In the genomic region with DNA sequence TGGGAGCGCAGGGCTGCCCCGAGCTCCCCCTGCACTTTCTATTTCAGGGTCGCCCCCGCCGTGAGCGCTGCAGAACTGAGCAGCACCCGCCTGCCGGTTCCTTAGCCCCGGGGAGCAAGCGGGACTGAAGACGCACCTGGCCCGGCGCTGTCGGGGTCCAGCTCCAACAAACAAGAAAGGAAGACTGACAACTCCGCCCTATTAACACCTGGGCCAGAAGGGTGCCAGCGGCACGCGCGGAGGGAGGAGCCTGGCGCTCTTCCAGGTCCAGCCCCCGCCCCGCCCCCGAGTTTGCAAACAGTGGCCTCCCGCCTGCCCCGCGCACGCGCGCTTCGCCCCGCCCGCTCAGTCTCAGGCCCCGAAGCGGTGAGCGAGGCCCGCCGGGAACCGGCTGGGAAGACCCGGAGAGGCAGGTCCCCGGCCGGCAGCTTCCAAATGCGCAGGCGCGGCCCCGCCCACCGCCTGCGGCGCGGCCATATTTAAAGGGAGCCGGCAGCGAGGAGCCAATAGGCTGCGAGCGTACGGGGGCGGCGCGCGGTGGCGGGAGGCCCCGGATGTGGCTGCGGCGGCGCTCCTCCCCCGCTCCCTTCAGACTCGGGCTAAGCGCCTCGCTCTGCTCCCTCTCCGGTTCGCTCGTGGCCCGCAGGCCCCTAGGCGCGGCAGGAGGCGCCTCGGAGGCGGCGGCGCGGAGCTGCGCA, we compare ENCODE assay signal across 7 mouse cellular contexts. TPM values are rescaled to one million over a fixed set of nuclear protein-coding genes. Genes with fewer than 3 reads are reported as not detected.
A peak's percentile ranks its signal among the peaks of the same experiment; 100 is the strongest.
DNase-seq lines count a peak whose midpoint lies in the region; ATAC-seq lines count a peak whose summit lies in the region.

Lsm14b (plus strand) TSS at position 587 of the 698 bp plus-strand sequence.

- H3K36me3 ChIP-seq in intestine, embryonic 15.5 days: peaks cover 16% of the 10 kb centered on the region; the same call in 1 of the 2 replicates
- H3K36me3 ChIP-seq in midbrain, embryonic 10.5 days: peaks cover 31% of the 10 kb centered on the region

- H3K4me2 ChIP-seq in intestine, embryonic 15.5 days (replicated peaks): peak within 1 kb of the TSS; percentile 95

- ATAC-seq in intestine, embryonic 15.5 days: peak; percentile 97

- WGBS in intestine, embryonic 15.5 days: 0% methylated on average over 72 of the region's 80 CpGs
- whole genome bisulfite sequencing in midbrain, embryonic 10.5 days: under 1% methylated on average over 79 of the region's 80 CpGs

- intact Hi-C loops in gastrocnemius, postnatal 36 days (cut with DNase I): loop anchor here (2.0 kb wide), 1 partner anchor 48 kb away; the partner anchor contains the start of gene Taf4
- intact Hi-C loops in left cerebral cortex, postnatal 25 days (cut with DNase I): loop anchor here (1.0 to 5.0 kb wide), 3 partner anchors 18 to 102 kb away; partner anchors contain the start of genes Psma7, Ss18l1 and Taf4

- peaks cover 28% of the 10 kb centered on the region for H3K4me1 ChIP-seq in intestine, embryonic 15.5 days (replicated peaks)
- peaks cover 49% of the 10 kb centered on the region for H3K4me1 ChIP-seq in midbrain, embryonic 10.5 days

- H3K9me3 ChIP-seq in intestine, embryonic 15.5 days: no peaks in the 10 kb centered on the region
- H3K9me3 ChIP-seq in midbrain, embryonic 10.5 days (replicated peaks): no peaks in the 10 kb centered on the region

- peak within 1 kb of the TSS; percentile 94 for H3K4me3 ChIP-seq in intestine, embryonic 15.5 days (replicated peaks)
- peak within 1 kb of the TSS; percentile 100 for H3K4me3 ChIP-seq in midbrain, embryonic 10.5 days

- peak; percentile 98 to 99 for DNase-seq in adrenal gland, adult 18-20 months (ENCODE audit: low spot score in 2 of 2)
- peak; percentile 98 for DNase-seq in embryo, embryonic 11 days
- DNase-seq in gastrocnemius, postnatal 36 days: peak; percentile 98
- peak; percentile 98 to 99 for DNase-seq in left cerebral cortex, postnatal 25 days (ENCODE audit: low spot score in 2 of 2)
- DNase-seq in midbrain, embryonic 10.5 days (ENCODE audit: low spot score): peak; percentile 100
- DNase-seq in right cerebral cortex, postnatal 4 days: peak; percentile 97

- H3K9ac ChIP-seq in intestine, embryonic 15.5 days: peak within 1 kb of the TSS; percentile 80

- peaks cover 15% of the 10 kb centered on the region for H3K27me3 ChIP-seq in intestine, embryonic 15.5 days (replicated peaks)
- peaks cover 26% of the 10 kb centered on the region for H3K27me3 ChIP-seq in midbrain, embryonic 10.5 days (ENCODE audit: low read depth, poor library complexity, severe bottlenecking)

- H3K27ac ChIP-seq in intestine, embryonic 15.5 days: peak within 1 kb of the TSS; percentile 93
- peak within 1 kb of the TSS; percentile 98 for H3K27ac ChIP-seq in midbrain, embryonic 10.5 days (replicated peaks)

RNA-seq across cellular contexts. Expression of gene Lsm14b, which starts in this region (rescaled TPM):
- 10 to 100 TPM; 35.9 to 44.5 TPM for total RNA-seq in adrenal gland, adult 18-20 months (2021)
- 10 to 100 TPM; 41.4 to 45.1 TPM for total RNA-seq in gastrocnemius, postnatal 36 days (2021)
- 5.5 and 5.6 TPM in 2 replicates for polyA plus RNA-seq in intestine, embryonic 15.5 days (2015; fragmentation: Nextera tagmentation; extraction: Ambion mirVana)
- 100 to 1,000 TPM; 116 to 118 TPM for total RNA-seq in left cerebral cortex, postnatal 25 days (2021)
- polyA plus RNA-seq in midbrain, embryonic 10.5 days (2016; fragmentation: Nextera tagmentation; extraction: Ambion mirVana): 9.4 and 10.4 TPM in 2 replicates

Comparison
In these comparisons a context has a peak if more than half of its experiments do, and no peak if none do; other contexts are left out.
1. Peak in every context shown above with its lines: DNase-seq, ATAC-seq, H3K4me3 ChIP-seq and H3K27ac ChIP-seq.